Mouse (Mus musculus): ENCODE measurements at regions not wholly inside any gene's neighbourhood (a gene's known extent, or its start where the extent isn't known, plus 50 kb on each side); places are given as distances from the start of the nearest gene placed in this dataset.

DNA sequence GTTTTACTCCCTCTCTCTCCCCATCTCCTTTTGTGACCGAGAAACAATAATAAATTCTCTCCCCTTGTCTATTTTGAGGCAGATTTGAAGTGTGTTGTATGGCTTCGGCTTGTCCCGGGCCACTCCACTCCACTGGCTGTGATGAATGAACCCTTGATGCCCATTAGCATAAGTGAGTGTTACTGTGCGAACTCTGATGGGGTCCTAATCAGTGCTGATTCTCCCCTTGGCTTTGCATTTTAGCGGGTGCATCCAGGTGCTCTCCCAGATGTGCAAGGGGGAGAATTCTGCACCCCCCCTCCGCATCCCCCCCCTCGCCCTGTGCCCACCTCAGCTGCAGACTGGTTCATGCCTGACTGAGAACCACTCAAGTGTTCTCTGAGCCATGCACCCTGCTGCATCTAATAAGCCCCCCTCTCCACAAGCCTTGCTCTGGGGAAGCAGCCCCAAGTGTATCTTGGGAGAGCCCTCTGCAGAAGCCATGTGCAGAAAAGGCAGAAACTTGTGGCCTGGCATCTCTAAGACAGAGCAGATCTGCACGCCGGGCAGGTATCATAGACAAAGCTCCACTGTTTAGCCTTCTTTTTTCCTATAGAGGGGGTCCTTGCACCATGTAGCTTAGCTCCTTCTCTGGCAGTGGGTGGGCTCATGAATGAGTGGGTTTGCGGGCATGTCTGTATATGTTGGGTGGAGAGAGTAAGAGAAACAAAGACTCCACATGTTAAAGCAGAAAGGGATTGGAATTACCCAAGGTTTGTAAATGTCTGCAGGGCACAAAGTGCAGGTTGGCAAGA, 507.5 kb downstream of the Slc4a3 start:
- no peaks in the 10 kb centered on the region for H3K9me3 ChIP-seq
- H3K27ac ChIP-seq = no peak overlapping the region
- peaks cover 29% of the 10 kb centered on the region for H3K4me1 ChIP-seq (replicated peaks)
- H3K4me2 ChIP-seq = no peak overlapping the region
- H3K4me3 ChIP-seq (replicated peaks) = no peak overlapping the region
- H3K9ac ChIP-seq (replicated peaks) = no peak overlapping the region
- WGBS = 74% methylated on average over 10 of the region's 10 CpGs
- H3K27me3 ChIP-seq = no peaks in the 10 kb centered on the region
- no peak for ATAC-seq (ENCODE audit: insufficient number of reproducible peaks, insufficient read depth, low FRiP score, low TSS enrichment, low read depth)
- H3K36me3 ChIP-seq = no peaks in the 10 kb centered on the region

DNA sequence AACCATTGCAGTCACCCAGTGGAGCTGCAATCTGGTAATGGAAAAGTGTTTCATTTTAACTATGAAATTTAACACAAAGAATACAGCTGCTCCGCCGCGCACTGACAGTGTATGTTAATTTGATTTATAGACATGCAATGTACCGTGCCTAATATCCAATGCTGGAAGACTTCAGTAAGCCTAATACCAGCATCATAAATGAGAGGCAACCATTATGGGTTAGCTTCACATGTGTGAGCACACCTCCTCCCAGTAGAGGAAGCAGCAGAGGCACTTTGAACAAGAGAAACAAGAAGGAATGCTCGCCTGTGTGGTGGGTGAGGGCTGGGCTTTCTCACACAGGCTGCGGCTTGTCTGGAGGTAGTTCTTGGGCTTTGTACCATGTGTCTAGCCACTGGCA, 519.7 kb downstream of the Slc4a3 start:
- Histone ChIP-seq H3K9me3 (no peaks in the 10 kb centered on the region), H3K4me1 (replicated peaks) (peaks cover 34% of the 10 kb centered on the region), H3K9ac (replicated peaks) (no peak overlapping the region), H3K27me3 (no peaks in the 10 kb centered on the region; the same call in 1 of the 2 replicates), H3K36me3 (no peaks in the 10 kb centered on the region), H3K4me3 (replicated peaks) (no peak overlapping the region), H3K27ac (peak overlapping the region; percentile 76), H3K4me2 (peak overlapping the region; percentile 24)
- 17% methylated on average over 6 of the region's 6 CpGs for WGBS
- peak; percentile 64 for ATAC-seq (ENCODE audit: insufficient number of reproducible peaks, insufficient read depth, low FRiP score, low TSS enrichment, low read depth)

DNA sequence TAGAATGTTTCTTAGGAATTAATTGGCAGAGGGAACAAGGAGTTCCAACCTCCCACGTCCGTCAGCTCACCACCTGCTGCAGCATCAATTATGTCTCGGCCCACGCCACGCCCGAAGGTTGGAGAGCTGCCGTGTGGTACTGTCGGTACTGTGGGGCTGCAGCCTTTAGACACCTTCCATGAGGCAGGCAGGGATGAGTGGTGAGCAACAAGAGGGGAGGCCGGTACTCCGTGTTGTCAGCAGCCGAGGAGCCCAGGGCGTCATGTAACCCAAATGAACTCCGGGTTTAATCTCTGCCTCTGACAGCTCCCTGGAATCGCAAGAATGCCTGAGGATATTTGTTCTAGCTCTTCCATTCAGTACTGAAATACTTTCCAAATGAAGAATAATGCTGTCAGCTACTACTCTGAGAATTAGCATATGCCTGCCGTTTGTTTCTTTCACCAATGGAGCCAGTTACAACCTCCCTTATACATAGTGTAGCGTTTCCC, 524.8 kb downstream of the Slc4a3 start:
- no peaks in the 10 kb centered on the region for H3K27me3 ChIP-seq
- 83% methylated on average over 16 of the region's 16 CpGs for WGBS
- H3K4me3 ChIP-seq (replicated peaks) = no peak overlapping the region
- H3K27ac ChIP-seq = no peak overlapping the region
- no peaks in the 10 kb centered on the region for H3K9me3 ChIP-seq
- H3K4me2 ChIP-seq = no peak overlapping the region
- no peaks in the 10 kb centered on the region for H3K36me3 ChIP-seq
- peaks cover 28% of the 10 kb centered on the region for H3K4me1 ChIP-seq (replicated peaks)
- no peak overlapping the region for H3K9ac ChIP-seq (replicated peaks)
- no peak for ATAC-seq (ENCODE audit: insufficient number of reproducible peaks, insufficient read depth, low FRiP score, low TSS enrichment, low read depth)

DNA sequence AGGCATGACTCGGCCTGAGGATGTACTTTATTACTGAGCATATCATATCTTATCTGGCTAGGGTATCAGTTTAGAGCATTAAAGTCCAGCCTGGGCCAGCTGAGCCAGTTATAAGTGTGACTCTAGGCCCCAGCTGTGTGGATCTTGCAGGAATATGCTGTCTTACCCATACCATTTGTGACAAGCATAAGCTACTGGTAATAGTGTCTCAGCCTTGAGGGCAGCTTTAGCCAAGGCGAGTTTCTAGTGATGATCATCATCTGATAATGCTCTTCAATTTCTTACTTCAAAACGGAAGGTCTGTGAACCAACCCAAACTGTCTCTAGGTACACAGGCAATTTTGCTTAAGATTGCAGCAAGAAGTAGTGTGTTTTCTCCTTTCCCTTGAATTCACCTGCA, 529.1 kb downstream of the Slc4a3 start:
- H3K9ac ChIP-seq (replicated peaks) = no peak overlapping the region
- no peaks in the 10 kb centered on the region for H3K27me3 ChIP-seq
- no peak overlapping the region for H3K4me3 ChIP-seq (replicated peaks)
- 70% methylated on average over 3 of the region's 3 CpGs for WGBS
- peak overlapping the region; percentile 24; the same call in 1 of the 2 replicates for H3K27ac ChIP-seq
- ATAC-seq (ENCODE audit: insufficient number of reproducible peaks, insufficient read depth, low FRiP score, low TSS enrichment, low read depth) = no peak
- H3K36me3 ChIP-seq = no peaks in the 10 kb centered on the region
- H3K4me2 ChIP-seq = no peak overlapping the region
- peaks cover 34% of the 10 kb centered on the region for H3K4me1 ChIP-seq (replicated peaks)
- H3K9me3 ChIP-seq = no peaks in the 10 kb centered on the region

DNA sequence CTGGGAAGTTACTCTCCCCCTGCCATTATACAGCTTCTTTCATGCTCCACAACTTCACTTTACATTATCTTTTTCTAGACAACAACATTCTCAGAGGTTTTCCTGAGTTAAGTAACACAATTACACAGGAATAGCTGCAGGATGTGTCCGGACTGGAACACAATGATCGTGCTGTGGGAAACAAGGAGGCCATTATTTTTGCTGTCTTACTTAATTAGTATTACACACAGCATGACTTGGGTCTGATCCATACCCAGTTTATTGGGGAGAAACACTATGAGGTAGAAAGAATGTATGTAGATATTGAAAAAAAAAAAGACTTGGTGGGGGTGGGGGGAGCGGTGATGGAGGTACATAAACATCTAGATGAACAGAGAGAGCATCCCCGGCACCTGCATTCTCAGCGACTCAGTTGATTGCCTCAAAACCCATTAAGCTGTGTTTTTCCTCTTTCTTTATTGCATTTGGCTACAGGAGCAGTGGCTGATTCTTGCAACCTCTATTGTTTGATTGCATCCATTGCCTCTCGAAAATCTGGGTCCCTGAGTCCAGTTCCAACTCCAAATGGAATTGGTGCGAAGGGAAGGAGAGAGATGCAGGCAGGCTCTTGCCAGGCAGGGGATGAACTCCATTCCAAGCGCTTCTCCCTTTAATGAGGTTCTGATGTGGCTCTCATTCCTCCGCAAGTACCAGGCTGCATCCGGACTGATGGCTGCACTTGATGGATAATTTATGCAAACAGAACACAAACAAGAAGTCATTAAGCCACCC, 529.8 kb downstream of the Slc4a3 start:
- H3K36me3 ChIP-seq = no peaks in the 10 kb centered on the region
- no peaks in the 10 kb centered on the region for H3K27me3 ChIP-seq
- H3K4me3 ChIP-seq (replicated peaks) = no peak overlapping the region
- no peak for ATAC-seq (ENCODE audit: insufficient number of reproducible peaks, insufficient read depth, low FRiP score, low TSS enrichment, low read depth)
- peaks cover 40% of the 10 kb centered on the region for H3K4me1 ChIP-seq (replicated peaks)
- no peaks in the 10 kb centered on the region for H3K9me3 ChIP-seq
- WGBS = 36% methylated on average over 10 of the region's 10 CpGs
- H3K9ac ChIP-seq (replicated peaks) = no peak overlapping the region
- 0 out of 2 replicates have a peak overlapping the region, but pooled peaks have one; percentile 24 for H3K27ac ChIP-seq
- H3K4me2 ChIP-seq = no peak overlapping the region

DNA sequence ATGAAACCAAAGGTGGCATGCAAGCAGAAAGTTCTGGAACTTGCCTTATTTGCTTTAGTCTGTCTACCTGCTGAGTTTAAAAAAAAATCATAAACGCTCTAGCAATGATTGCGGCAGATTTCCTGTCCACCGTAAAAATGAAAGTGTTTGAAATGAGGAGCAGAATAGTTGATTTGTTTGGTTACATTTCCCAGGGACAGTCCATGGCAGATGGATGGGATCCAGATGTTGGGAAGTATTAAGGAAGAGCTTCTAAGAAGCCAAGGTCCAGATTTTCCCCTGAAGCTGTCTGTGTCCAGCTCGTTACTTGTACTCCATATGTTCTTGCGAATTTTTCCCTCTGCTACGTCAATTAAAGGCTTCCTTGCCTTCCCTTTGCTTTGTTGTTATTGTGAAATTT, 534.2 kb downstream of the Slc4a3 start:
- 14% methylated on average over 6 of the region's 6 CpGs for WGBS
- H3K4me2 ChIP-seq = peak overlapping the region; percentile 17; the same call in 1 of the 2 replicates
- H3K9me3 ChIP-seq = no peaks in the 10 kb centered on the region
- H3K9ac ChIP-seq (replicated peaks) = no peak overlapping the region
- ATAC-seq (ENCODE audit: insufficient number of reproducible peaks, insufficient read depth, low FRiP score, low TSS enrichment, low read depth) = no peak
- H3K27ac ChIP-seq = peak overlapping the region; percentile 59
- H3K4me1 ChIP-seq (replicated peaks) = peaks cover 36% of the 10 kb centered on the region
- H3K27me3 ChIP-seq = no peaks in the 10 kb centered on the region; the same call in 1 of the 2 replicates
- no peaks in the 10 kb centered on the region for H3K36me3 ChIP-seq
- H3K4me3 ChIP-seq (replicated peaks) = no peak overlapping the region

DNA sequence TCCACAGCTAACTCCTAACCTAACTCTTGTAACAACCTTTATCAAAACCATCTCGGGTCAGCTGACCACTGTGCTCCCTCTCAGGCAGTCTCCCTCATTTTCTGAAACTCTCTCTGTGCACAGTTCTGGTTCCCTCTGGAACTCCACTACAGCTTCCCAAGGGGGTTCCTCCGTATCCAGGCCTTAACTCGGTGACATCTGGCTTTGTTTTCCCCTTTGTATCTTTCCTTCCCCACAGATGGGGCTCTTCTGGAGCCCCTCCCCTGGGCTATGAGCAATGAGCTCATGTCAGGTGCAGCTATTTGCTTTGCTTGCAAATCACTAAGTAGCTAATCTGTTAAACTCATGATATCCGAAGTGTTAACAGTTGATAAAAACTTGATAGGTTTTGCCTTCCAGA, 535.6 kb downstream of the Slc4a3 start:
- 46% methylated on average over 4 of the region's 4 CpGs for WGBS
- Histone ChIP-seq H3K27ac (no peak overlapping the region), H3K9me3 (no peaks in the 10 kb centered on the region), H3K36me3 (no peaks in the 10 kb centered on the region), H3K4me1 (replicated peaks) (peaks cover 27% of the 10 kb centered on the region), H3K27me3 (no peaks in the 10 kb centered on the region; the same call in 1 of the 2 replicates), H3K4me2 (no peak overlapping the region), H3K9ac (replicated peaks) (no peak overlapping the region), H3K4me3 (replicated peaks) (no peak overlapping the region)
- no peak for ATAC-seq (ENCODE audit: insufficient number of reproducible peaks, insufficient read depth, low FRiP score, low TSS enrichment, low read depth)

DNA sequence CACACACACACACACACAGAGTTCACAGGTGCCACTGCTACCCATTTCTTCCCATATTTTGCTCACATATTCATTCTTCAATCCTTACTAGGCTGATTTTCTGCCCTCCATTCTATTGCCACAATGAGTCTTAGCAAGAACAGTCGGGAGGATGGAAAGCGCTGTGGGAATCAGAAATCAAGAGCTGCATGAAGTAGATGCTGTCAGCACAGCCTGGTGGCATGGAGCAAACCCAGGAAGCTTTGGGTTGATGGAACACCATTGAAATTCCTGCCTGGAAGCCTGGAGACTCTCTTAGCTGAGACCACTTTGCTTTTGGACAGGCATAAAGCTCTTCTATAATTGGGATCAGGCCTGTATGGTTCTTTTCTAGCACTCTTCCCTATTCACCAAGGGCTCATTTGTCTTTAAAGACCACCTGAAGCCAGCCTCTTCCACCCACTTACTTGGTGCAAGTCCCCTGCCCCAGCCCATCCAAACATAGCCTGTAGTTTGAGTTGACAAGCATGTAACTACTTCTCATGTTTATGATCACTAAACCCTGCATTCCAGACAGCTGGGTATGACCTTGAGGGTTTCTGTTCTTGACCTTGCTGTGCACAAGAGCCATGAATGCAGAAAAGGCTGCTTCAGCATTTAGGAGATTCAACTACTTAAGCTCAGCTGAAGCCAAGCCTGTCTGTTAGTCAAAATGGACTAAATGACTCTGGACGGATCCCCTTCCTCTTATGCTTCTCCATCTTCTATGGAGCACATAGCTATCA, 537.4 kb downstream of the Slc4a3 start:
- no peaks in the 10 kb centered on the region for H3K9me3 ChIP-seq
- no peak overlapping the region for H3K27ac ChIP-seq
- 91% methylated on average over 3 of the region's 3 CpGs for WGBS
- H3K4me2 ChIP-seq = no peak overlapping the region
- H3K4me3 ChIP-seq (replicated peaks) = no peak overlapping the region
- no peaks in the 10 kb centered on the region for H3K36me3 ChIP-seq
- no peak overlapping the region for H3K9ac ChIP-seq (replicated peaks)
- H3K4me1 ChIP-seq (replicated peaks) = peaks cover 19% of the 10 kb centered on the region
- no peaks in the 10 kb centered on the region; the same call in 1 of the 2 replicates for H3K27me3 ChIP-seq
- ATAC-seq (ENCODE audit: insufficient number of reproducible peaks, insufficient read depth, low FRiP score, low TSS enrichment, low read depth) = no peak

DNA sequence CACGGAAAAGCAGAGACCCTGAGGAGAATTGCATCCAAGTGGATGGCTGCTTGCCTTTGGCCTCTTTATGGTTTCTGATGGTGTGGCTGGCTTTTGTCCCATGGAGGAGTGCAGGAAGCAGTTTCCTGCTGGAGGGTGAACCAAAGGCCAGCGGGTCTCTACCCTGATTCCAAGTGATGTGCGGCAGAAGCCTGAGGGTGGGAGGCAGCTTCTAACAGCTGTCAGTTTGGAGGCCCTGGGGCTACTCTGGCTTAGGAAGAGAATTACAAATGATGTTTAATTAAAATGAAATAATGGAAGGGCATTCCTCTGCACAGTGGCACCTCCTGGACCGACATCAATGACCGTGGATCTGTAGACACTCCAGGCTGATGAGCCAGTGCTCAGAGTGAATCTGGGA, 545.0 kb downstream of the Slc4a3 start:
- Histone ChIP-seq H3K36me3 (no peaks in the 10 kb centered on the region), H3K27me3 (no peaks in the 10 kb centered on the region), H3K9me3 (no peaks in the 10 kb centered on the region), H3K4me2 (no peak overlapping the region), H3K9ac (replicated peaks) (no peak overlapping the region), H3K4me3 (replicated peaks) (no peak overlapping the region), H3K27ac (no peak overlapping the region), H3K4me1 (replicated peaks) (peaks cover 4% of the 10 kb centered on the region)
- WGBS = 36% methylated on average over 5 of the region's 5 CpGs
- ATAC-seq (ENCODE audit: insufficient number of reproducible peaks, insufficient read depth, low FRiP score, low TSS enrichment, low read depth) = no peak

DNA sequence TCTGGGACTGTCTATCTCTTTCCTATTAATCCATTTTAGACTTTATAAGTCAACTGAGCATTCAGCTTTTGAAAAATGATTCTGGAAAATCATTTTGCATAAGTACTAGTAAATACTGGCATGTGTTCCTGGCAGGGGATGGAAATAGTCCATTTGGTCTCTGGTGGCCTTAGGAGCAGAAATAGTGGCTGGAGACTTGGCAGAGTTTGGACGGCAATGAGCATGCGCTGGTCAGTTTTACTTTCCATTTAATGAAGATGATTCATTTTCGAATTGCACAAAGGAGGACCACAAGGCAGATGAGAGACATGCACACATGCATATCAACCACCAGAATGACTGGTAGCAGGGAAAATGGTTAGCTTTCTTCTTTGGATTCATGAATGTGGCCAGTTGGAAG, 567.2 kb downstream of the Slc4a3 start:
- no peaks in the 10 kb centered on the region for H3K27me3 ChIP-seq
- peaks cover 21% of the 10 kb centered on the region for H3K4me1 ChIP-seq (replicated peaks)
- H3K9me3 ChIP-seq = no peaks in the 10 kb centered on the region
- no peak overlapping the region for H3K4me2 ChIP-seq
- 88% methylated on average over 3 of the region's 3 CpGs for WGBS
- ATAC-seq (ENCODE audit: insufficient number of reproducible peaks, insufficient read depth, low FRiP score, low TSS enrichment, low read depth) = no peak
- H3K4me3 ChIP-seq (replicated peaks) = no peak overlapping the region
- no peak overlapping the region for H3K9ac ChIP-seq (replicated peaks)
- no peaks in the 10 kb centered on the region for H3K36me3 ChIP-seq
- H3K27ac ChIP-seq = no peak overlapping the region

DNA sequence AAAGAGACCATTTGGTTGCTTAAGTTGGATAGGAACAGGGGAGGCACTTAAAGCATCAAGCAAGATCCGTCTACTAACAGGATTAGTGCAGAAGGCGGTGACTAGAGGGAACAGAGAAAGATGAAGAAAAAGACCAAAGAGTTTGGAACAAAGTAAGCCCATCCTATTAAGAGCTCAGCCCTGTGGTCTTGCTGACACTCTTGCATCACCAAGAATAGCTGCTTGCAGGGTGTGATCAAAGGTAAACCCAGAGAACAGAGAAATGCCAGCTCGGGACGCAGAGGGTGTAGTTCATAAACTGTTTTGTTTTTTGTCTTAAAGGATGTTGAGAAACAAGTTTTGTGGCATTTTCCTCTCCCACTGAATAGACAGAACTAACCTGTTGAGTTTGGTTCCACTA, 574.8 kb downstream of the Slc4a3 start:
- no peak overlapping the region for H3K4me3 ChIP-seq (replicated peaks)
- H3K36me3 ChIP-seq = no peaks in the 10 kb centered on the region
- peaks cover 3% of the 10 kb centered on the region for H3K4me1 ChIP-seq (replicated peaks)
- ATAC-seq (ENCODE audit: insufficient number of reproducible peaks, insufficient read depth, low FRiP score, low TSS enrichment, low read depth) = no peak
- WGBS = 73% methylated on average over 4 of the region's 4 CpGs
- no peak overlapping the region for H3K4me2 ChIP-seq
- H3K9ac ChIP-seq (replicated peaks) = no peak overlapping the region
- H3K9me3 ChIP-seq = no peaks in the 10 kb centered on the region
- no peaks in the 10 kb centered on the region for H3K27me3 ChIP-seq
- no peak overlapping the region for H3K27ac ChIP-seq
